Mouse (Mus musculus) thymus, adult 2 months (tissue): ENCODE data around the gene Akt1.

Experiments
- CTCF ChIP-seq: fragments of 200-500 bp; IDR thresholded peaks from 2 replicates; pipeline ENCODE4 v1.5.1; 2012; ENCODE audit warnings: mild to moderate bottlenecking, control low read depth, low read length, moderate library complexity, borderline replicate concordance; ENCODE audit not compliant: control insufficient read depth, poor library complexity, insufficient read depth; ENCODE audit errors: extremely low read depth
- POLR2A ChIP-seq: fragments of 200-500 bp; IDR thresholded peaks from 2 replicates; pipeline ENCODE4 v1.6.1; 2012; ENCODE audit warnings: mild to moderate bottlenecking, low read length, control low read depth, moderate library complexity; ENCODE audit not compliant: control insufficient read depth, poor library complexity, insufficient read depth; ENCODE audit errors: extremely low read depth

- TF ChIP-seq CTCF (peak; percentile 89; the same call in 1 of the 2 replicates), POLR2A (no peak)
These were observed 50.9 kb downstream of the Akt1 start for GRCm38 (mm10) chr12:112623742-112624141.
